Mouse (Mus musculus) lung, embryonic 15.5 days (tissue): Measurements from ENCODE around the gene Nav2. TPM values are rescaled to one million over a fixed set of nuclear protein-coding genes. Genes with fewer than 3 reads are reported as not detected.

Experiments
- ATAC-seq: fragments of 200-750 bp; cut with Nextera tagmentation; 2 replicates; pipeline ENCODE4 v1.8.0; 2017; ENCODE audit warnings: moderate number of reproducible peaks, borderline replicate concordance; ENCODE audit not compliant: low FRiP score, low TSS enrichment; ENCODE audit errors: extremely low read depth
- H3K27ac ChIP-seq: fragments of 300-500 bp; sonication (generic); 2 replicates; pipeline ENCODE4 v1.5.1; 2015; ENCODE audit warnings: moderate library complexity, mild to moderate bottlenecking, inconsistent platforms
- H3K27me3 ChIP-seq: fragments of 300-500 bp; sonication (generic); 2 replicates; pipeline ENCODE4 v1.6.1; 2015; ENCODE audit warnings: inconsistent platforms
- H3K36me3 ChIP-seq: fragments of 300-500 bp; sonication (generic); 2 replicates; pipeline ENCODE4 v1.6.1; 2015; ENCODE audit warnings: inconsistent platforms
- H3K4me1 ChIP-seq: fragments of 300-500 bp; sonication (generic); 2 replicates; pipeline ENCODE4 v1.6.1; 2015; ENCODE audit warnings: inconsistent platforms
- H3K4me2 ChIP-seq: fragments of 300-500 bp; sonication (generic); 2 replicates; pipeline ENCODE4 v1.6.1; 2015; ENCODE audit warnings: inconsistent platforms, mild to moderate bottlenecking, moderate library complexity
- H3K4me3 ChIP-seq: fragments of 300-500 bp; sonication (generic); 2 replicates; pipeline ENCODE4 v1.5.1; 2015; ENCODE audit warnings: mild to moderate bottlenecking, inconsistent platforms
- H3K9ac ChIP-seq: fragments of 300-500 bp; sonication (generic); 2 replicates; pipeline ENCODE4 v1.6.1; 2015; ENCODE audit warnings: inconsistent platforms
- H3K9me3 ChIP-seq: fragments of 300-500 bp; sonication (generic); 2 replicates; pipeline ENCODE4 v1.6.1; 2016; ENCODE audit warnings: inconsistent platforms
- WGBS: fragments of 180-500 bp; shearing (Covaris S2); methylation state at CpG from one replicate; pipeline ENCODE4 v1.1.7; 2015; 5-methylcytosine and 5-hydroxymethylcytosine counted together
- polyA plus RNA-seq: library from polyadenylated mRNA; unstranded; fragments of >200 nt; fragmentation: Nextera tagmentation; extraction: Ambion mirVana; gene quantifications from 2 replicates; pipeline ENCODE4 v1.2.1, GENCODE M21; 2015

Nav2 gene
- polyA plus RNA-seq, 1 experiment from 2014 or later, result 27.6 TPM

DNA sequence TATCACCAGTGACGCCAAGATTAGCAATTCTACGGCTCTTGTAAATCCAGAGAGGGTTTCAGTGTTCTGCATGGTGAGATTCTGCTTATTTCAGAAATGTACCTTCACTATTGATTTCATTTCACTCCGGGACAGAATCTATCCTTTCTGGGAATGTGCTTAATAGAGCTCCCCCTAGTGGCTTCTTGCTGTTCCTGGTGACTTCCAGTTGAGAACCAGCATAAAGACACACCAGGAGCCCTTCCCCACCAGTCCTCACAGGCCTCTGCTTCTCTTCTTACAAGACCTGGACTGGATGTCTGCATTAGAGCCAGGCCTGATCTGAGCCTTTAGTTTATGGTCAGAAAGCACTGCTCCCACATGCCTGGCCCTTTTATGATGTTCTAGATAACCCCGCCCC is 32.0 kb upstream of the Nav2 start:
- H3K27me3 ChIP-seq, result no peaks in the 10 kb centered on the region
- no peak overlapping the region for H3K9ac ChIP-seq
- H3K9me3 ChIP-seq, result no peaks in the 10 kb centered on the region
- H3K4me2 ChIP-seq, result no peak overlapping the region
- H3K27ac ChIP-seq, result no peak overlapping the region
- H3K36me3 ChIP-seq, result peaks cover 60% of the 10 kb centered on the region
- ATAC-seq, result no peak
- peaks cover 27% of the 10 kb centered on the region for H3K4me1 ChIP-seq
- 69% methylated on average over 4 of the region's 4 CpGs for WGBS
- no peak overlapping the region for H3K4me3 ChIP-seq

DNA sequence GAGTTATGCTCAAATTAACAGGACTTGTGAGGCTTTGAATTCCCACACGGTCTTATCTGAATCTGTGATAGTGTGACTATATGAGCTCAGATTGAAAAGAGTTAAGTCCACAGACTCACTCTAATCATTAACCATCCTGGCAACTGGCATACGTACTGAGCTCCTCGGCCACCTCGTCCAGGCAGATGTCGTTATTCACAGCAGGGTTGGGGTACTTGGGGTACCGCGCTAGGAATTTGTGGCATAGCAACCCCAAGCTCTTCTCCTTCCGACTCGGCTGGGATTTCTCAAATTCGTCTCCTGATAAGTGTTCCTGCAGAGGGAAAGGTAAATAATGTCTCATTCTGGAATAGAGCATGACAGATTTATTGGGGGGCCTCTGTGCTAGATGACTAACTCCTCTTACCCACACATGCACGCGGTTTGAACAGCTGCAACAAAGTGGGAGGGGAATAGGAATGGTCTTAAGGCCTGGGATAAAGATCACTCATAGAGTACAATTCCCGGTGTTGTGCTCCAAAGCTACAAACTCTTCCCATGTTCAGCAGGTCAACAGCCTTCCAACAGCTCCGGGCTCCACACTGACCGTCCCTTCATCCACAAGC is 30.6 kb upstream of the Nav2 start:
- Histone ChIP-seq H3K4me1 (peaks cover 33% of the 10 kb centered on the region), H3K9ac (no peak overlapping the region), H3K36me3 (peaks cover 47% of the 10 kb centered on the region), H3K27me3 (no peaks in the 10 kb centered on the region), H3K4me3 (no peak overlapping the region), H3K4me2 (peak overlapping the region; percentile 27; the same call in 1 of the 2 replicates), H3K27ac (no peak overlapping the region), H3K9me3 (no peaks in the 10 kb centered on the region)
- 56% methylated on average over 15 of the region's 15 CpGs for WGBS
- ATAC-seq, result no peak

DNA sequence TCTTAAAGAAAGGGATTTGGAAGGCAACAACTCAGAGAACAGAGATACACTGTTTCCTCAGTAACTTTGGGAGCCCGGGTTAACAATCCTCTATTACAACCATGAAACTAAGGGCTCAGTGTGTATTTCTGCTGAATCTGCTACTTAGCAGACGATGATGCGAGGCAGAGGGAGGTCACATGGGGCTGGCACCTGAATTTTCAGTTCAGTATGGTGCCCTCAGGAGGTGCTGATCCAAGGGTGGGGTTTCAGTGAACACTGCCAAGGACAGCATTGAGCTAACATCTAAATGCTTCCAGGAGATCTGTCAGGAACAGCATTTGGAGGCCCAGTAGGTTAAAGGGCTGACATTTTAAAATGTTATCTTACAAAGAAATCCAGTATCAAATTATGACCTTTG is 28.9 kb upstream of the Nav2 start:
- ATAC-seq, result no peak
- Histone ChIP-seq H3K4me2 (peak overlapping the region; percentile 56), H3K4me1 (peaks cover 35% of the 10 kb centered on the region), H3K27me3 (no peaks in the 10 kb centered on the region), H3K9me3 (no peaks in the 10 kb centered on the region), H3K9ac (peak overlapping the region; percentile 32; the same call in 1 of the 2 replicates), H3K27ac (no peak overlapping the region), H3K4me3 (peak overlapping the region; percentile 34), H3K36me3 (peaks cover 30% of the 10 kb centered on the region)
- WGBS, result 49% methylated on average over 3 of the region's 3 CpGs

DNA sequence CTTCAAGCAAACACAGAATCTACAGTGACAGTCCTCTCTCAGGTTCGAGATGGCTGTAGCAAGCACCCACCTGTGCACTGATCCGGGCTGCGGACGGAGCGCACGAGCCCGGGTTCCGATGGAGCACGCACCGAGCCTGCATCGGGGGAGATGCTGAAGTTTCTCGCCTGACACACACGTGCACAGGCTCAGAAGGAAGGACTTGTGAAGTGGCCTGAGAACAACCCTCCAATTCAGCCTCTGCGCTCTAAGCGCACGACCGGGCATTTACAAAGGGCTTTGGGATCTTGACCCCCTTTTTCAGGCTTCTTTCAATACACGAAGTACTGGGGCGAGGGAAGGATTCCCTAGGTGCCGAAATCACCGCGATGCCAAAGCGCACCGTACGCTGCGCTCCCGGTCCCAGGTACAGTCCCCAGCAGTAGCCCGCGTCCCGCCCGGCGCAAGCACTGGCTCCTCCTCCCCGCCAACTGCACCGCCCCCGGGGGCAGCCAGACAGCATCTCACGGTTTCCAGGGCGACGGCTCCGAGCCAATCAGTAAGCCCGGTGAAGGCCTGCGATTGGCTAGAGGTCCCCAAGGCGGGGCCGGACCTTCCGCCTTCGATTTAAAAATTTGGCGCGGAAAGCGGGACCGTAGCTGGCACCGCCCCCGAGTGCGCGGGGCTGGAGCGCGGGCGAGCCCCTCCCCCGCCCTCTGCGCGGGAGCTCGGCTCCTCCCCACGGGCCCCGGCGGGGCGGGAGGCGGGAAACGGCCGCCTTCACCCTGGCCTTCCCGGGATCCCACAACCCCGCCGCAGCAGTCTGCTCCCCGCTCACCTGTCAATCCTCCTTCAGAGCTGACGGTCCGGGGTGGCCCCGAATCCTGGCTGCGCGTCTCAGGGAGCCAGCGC is 27.7 kb upstream of the Nav2 start:
- H3K9me3 ChIP-seq, result no peaks in the 10 kb centered on the region
- peak; percentile 96 for ATAC-seq
- peak overlapping the region; percentile 95 for H3K27ac ChIP-seq
- H3K4me2 ChIP-seq, result peak overlapping the region; percentile 98
- H3K36me3 ChIP-seq, result peaks cover 17% of the 10 kb centered on the region
- H3K27me3 ChIP-seq, result no peaks in the 10 kb centered on the region
- H3K4me1 ChIP-seq, result peaks cover 35% of the 10 kb centered on the region
- H3K4me3 ChIP-seq, result peak overlapping the region; percentile 94
- H3K9ac ChIP-seq, result peak overlapping the region; percentile 90
- under 1% methylated on average over 77 of the region's 77 CpGs for WGBS

DNA sequence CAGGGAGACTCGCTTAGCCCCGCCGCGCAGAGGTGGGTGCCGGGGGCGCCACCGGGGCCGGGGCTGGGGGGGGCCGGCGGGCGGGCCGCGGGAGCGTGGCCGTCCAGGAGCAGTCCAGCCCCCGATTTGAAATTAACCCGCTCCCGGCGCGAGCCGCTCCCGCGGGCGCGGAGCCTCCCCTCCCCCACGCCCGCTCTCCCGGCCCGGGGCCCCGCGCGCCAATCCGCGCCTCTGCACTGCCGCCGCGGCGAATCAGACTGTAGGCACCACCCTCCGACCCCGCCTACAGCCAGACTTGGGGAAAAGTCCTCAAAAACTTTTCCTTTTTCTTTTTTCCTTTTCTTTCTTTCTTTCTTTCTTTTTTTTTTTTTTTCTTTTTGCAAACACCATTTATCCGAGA is 27.0 kb upstream of the Nav2 start, which contains the start of gene E2f8:
Gene E2f8 (minus strand): TSS at position 111 of the 400 bp plus-strand sequence.
- H3K4me2 ChIP-seq, result peak within 1 kb of the TSS; percentile 98
- peak within 1 kb of the TSS; percentile 90 for H3K9ac ChIP-seq
- WGBS, result 0% methylated on average over 33 of the region's 41 CpGs
- H3K36me3 ChIP-seq, result peaks cover 15% of the 10 kb centered on the region
- peak within 1 kb of the TSS; percentile 94 for H3K4me3 ChIP-seq
- peak; percentile 90 for ATAC-seq
- H3K4me1 ChIP-seq, result peaks cover 35% of the 10 kb centered on the region
- H3K9me3 ChIP-seq, result no peaks in the 10 kb centered on the region
- no peaks in the 10 kb centered on the region for H3K27me3 ChIP-seq
- peak within 1 kb of the TSS; percentile 95 for H3K27ac ChIP-seq

DNA sequence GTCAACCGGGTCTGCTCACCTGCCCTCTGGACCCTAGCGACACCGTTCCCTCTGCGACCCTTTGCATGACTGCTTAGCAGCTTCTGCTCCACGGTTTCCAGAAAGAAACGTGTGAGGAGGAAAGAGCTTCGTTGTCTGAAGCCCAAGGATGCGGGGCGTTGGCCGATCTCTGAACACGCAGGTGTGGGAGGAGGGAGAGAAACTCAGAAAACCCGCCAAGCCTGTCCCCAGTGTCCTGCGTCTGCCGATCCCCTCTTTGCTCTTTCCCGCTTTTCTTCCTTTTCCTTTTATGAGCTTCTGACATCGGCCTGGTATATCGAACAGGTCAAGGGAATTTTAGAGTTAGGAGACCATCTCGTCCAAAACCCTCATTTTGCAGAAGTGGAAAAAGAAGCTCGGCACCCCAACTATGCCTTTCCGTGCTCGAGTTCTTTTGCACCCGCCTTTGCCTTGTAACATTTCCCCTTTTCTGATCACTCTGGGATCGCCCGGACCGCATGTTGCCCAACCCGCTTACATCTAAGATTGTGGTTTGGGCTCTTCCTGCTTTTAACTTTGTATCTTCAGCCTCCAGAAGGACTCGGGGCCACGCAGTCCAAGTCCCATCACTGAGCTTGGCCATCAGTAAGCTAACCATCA is 26.4 kb upstream of the Nav2 start:
- peaks cover 12% of the 10 kb centered on the region for H3K36me3 ChIP-seq
- ATAC-seq, result no peak
- H3K4me3 ChIP-seq, result peak overlapping the region; percentile 94
- H3K4me1 ChIP-seq, result peaks cover 35% of the 10 kb centered on the region
- H3K4me2 ChIP-seq, result peak overlapping the region; percentile 98
- 1% methylated on average over 28 of the region's 28 CpGs for WGBS
- no peaks in the 10 kb centered on the region for H3K27me3 ChIP-seq
- H3K9ac ChIP-seq, result peak overlapping the region; percentile 90
- H3K9me3 ChIP-seq, result no peaks in the 10 kb centered on the region
- peak overlapping the region; percentile 95 for H3K27ac ChIP-seq

DNA sequence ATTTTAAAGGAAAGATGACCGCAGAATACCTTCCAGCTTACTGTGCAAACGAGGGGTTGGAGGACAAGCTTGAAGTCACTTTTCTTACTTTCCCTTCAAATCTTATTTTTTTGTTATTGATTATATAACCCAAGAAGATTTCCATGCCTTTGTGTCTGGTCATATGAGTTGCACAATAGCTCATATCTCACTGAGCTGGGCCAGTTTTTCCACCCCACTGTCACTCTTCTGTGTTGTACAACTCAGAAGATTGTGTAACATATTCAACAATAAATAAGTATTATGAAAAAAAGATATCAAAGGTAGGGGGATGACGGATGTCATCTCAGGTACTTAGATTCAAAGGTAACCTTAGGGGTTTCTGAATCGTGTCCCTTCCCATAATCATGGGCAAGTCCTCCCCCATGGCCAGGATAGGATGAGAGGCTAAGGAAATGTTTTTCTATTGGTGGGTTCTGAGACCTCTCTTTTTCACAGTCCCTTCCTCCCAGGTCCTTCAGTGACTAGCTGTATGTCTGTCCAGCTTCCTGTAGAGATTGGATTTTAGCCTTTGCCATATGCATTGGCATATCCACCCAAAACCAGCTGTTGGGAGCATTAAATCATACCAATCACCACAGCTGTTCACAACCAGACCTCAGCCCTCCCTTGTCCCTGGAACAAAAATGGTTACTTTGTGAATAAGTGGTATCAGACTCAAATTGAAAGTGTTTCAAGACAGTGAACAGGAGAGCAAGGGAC is 24.8 kb upstream of the Nav2 start:
- Histone ChIP-seq H3K9ac (no peak overlapping the region), H3K4me1 (peaks cover 25% of the 10 kb centered on the region), H3K4me3 (no peak overlapping the region), H3K27ac (no peak overlapping the region), H3K9me3 (no peaks in the 10 kb centered on the region), H3K27me3 (no peaks in the 10 kb centered on the region), H3K36me3 (no peaks in the 10 kb centered on the region), H3K4me2 (no peak overlapping the region)
- 81% methylated on average over 4 of the region's 4 CpGs for WGBS
- no peak for ATAC-seq

DNA sequence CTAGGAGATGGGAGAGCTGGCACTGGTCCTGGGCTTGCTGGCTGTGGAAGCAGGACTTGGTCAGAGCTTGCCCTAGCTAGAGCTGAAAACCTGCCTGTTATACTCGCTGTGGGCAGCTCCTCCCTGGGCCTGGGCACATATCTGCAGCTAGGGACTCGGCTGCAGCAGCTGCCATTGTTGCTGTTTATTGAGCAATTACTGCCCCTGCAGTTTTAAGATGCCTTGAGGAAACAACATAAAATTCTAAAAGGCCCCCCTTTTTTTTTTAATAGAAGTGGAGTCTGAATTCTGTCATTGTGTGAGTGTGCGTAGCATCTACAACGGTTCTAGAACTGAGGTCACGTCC is 24.3 kb upstream of the Nav2 start:
- no peaks in the 10 kb centered on the region for H3K9me3 ChIP-seq
- H3K36me3 ChIP-seq, result no peaks in the 10 kb centered on the region
- H3K27ac ChIP-seq, result no peak overlapping the region
- no peak overlapping the region for H3K9ac ChIP-seq
- no peak overlapping the region for H3K4me3 ChIP-seq
- no peak overlapping the region for H3K4me2 ChIP-seq
- ATAC-seq, result no peak
- H3K27me3 ChIP-seq, result no peaks in the 10 kb centered on the region
- peaks cover 21% of the 10 kb centered on the region for H3K4me1 ChIP-seq
- 60% methylated on average over 5 of the region's 5 CpGs for WGBS

DNA sequence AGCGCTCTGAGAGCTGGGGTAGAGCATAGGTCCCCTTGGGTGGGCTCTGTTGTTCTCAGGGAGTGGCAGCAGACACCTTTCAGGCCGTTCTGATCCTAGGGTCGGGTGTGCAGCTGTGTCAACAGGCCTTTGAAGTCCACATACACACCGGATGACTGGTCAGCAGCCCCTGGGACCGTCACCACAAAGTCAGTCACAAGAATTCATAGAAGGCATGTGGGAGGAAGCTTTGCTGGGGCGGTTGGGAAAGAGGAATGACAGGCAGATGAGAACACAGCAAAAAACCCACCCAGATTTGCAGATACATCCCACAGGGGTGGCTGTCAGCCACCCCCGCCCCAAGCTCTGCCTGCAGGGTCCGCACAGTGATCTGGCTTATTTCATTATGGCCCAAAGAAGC is 20.5 kb upstream of the Nav2 start:
- H3K36me3 ChIP-seq, result no peaks in the 10 kb centered on the region
- no peak overlapping the region for H3K9ac ChIP-seq
- no peaks in the 10 kb centered on the region for H3K27me3 ChIP-seq
- no peak for ATAC-seq
- H3K4me3 ChIP-seq, result no peak overlapping the region
- peaks cover 5% of the 10 kb centered on the region; the same call in 1 of the 2 replicates for H3K4me1 ChIP-seq
- 29% methylated on average over 8 of the region's 8 CpGs for WGBS
- no peak overlapping the region for H3K27ac ChIP-seq
- no peak overlapping the region for H3K4me2 ChIP-seq
- H3K9me3 ChIP-seq, result no peaks in the 10 kb centered on the region

DNA sequence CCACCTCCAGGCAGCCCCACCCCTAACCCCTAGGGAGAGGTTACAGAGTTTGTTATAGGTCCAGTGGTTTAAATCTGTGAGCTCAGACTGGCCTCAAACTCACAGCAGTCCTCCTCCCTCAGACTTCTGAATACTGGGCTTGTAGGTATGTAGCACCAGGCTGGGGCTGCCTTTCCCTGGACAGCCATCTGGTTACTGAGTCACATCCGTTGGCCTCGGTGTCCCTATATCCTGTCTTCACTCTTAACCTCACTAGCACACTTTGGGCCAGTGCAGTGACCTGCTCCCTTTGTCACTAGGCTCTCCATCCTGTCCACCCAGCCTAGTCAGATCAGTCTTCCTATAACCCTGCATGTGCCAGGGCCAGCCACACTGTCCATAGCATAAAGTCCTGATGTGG is 19.8 kb upstream of the Nav2 start:
- peaks cover 4% of the 10 kb centered on the region; the same call in 1 of the 2 replicates for H3K4me1 ChIP-seq
- ATAC-seq, result no peak
- H3K36me3 ChIP-seq, result no peaks in the 10 kb centered on the region
- H3K27me3 ChIP-seq, result no peaks in the 10 kb centered on the region
- H3K4me3 ChIP-seq, result no peak overlapping the region
- H3K9me3 ChIP-seq, result no peaks in the 10 kb centered on the region
- WGBS, result 47% methylated on average over 2 of the region's 2 CpGs
- no peak overlapping the region for H3K27ac ChIP-seq
- no peak overlapping the region for H3K9ac ChIP-seq
- H3K4me2 ChIP-seq, result no peak overlapping the region

DNA sequence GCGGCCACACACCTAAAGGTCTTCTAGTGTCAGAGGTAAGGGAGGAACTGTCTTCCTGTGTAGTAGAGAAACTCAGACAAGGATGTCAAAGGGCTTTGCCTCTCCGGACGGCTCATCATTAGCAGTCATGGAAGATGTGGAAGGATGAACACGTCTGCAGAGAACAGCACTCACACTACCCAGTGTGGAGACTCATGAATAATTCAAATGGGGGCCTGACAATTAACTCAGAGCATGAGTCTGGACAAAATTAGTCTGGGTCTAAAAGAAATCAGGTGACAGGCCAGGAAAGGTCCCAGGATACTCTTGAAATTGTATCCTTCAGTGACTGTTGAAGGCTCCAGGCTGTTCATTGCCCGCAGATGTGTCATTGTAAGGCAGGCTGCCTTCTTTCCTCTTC is 17.5 kb upstream of the Nav2 start:
- Histone ChIP-seq H3K4me3 (no peak overlapping the region), H3K9me3 (no peaks in the 10 kb centered on the region), H3K36me3 (no peaks in the 10 kb centered on the region), H3K27ac (no peak overlapping the region), H3K27me3 (no peaks in the 10 kb centered on the region), H3K4me1 (peaks cover 8% of the 10 kb centered on the region), H3K4me2 (no peak overlapping the region), H3K9ac (no peak overlapping the region)
- 58% methylated on average over 5 of the region's 5 CpGs for WGBS
- no peak for ATAC-seq
